Mouse (Mus musculus): ENCODE results near the gene Haao.
"Not testable (repeated sequence)": the region's sequence is repeated elsewhere in the genome, so short reads cannot be mapped to it uniquely, and the experiment has no call there.

The Haao gene

GRCm38 (mm10) chr17:83862134-83862881 lies 14.5 kb upstream of the Haao start:
- DNase-seq: peak; percentile 54 to 66

- peak; percentile 90 to 91 for DNase-seq
Measured at GRCm38 (mm10) chr17:83861444-83862133, 13.8 kb upstream of the Haao start.

- DNase-seq: not testable (repeated sequence)
Measured at GRCm38 (mm10) chr17:83860968-83861367, 13.2 kb upstream of the Haao start.

- DNase-seq: no peak
Measured at GRCm38 (mm10) chr17:83860224-83860623, 12.5 kb upstream of the Haao start.

GRCm38 (mm10) chr17:83859639-83860038 lies 11.9 kb upstream of the Haao start:
- DNase-seq: no peak

- DNase-seq: no peak
Measured at GRCm38 (mm10) chr17:83858413-83858812, 10.7 kb upstream of the Haao start.

- DNase-seq: no peak
Measured at GRCm38 (mm10) chr17:83854284-83854918, 6.6 kb upstream of the Haao start.

GRCm38 (mm10) chr17:83853831-83854230 lies 6.1 kb upstream of the Haao start:
- DNase-seq: no peak

- no peak for DNase-seq
Measured at GRCm38 (mm10) chr17:83850864-83851263, 3.1 kb upstream of the Haao start.

- peak; percentile 40 to 61 for DNase-seq
Measured at GRCm38 (mm10) chr17:83850458-83850857, 2.7 kb upstream of the Haao start.

GRCm38 (mm10) chr17:83849717-83850116 lies 2.0 kb upstream of the Haao start:
- no peak for DNase-seq

- DNase-seq: no peak
Measured at GRCm38 (mm10) chr17:83849081-83849675, 1.4 kb upstream of the Haao start.

- DNase-seq: no peak
Measured at GRCm38 (mm10) chr17:83848482-83848881, 719 bp upstream of the Haao start.

GRCm38 (mm10) chr17:83847100-83847499 lies 663 bp downstream of the Haao start:
- DNase-seq: no peak

GRCm38 (mm10) chr17:83846301-83847021 lies 1.3 kb downstream of the Haao start:
- DNase-seq: no peak

GRCm38 (mm10) chr17:83845538-83845937 lies 2.2 kb downstream of the Haao start:
- no peak for DNase-seq

GRCm38 (mm10) chr17:83843780-83844179 lies 4.0 kb downstream of the Haao start:
- no peak for DNase-seq

- DNase-seq: no peak
Measured at GRCm38 (mm10) chr17:83841011-83841410, 6.8 kb downstream of the Haao start.

GRCm38 (mm10) chr17:83839132-83839531 lies 8.6 kb downstream of the Haao start:
- DNase-seq: no peak

GRCm38 (mm10) chr17:83837659-83838190 lies 10.0 kb downstream of the Haao start:
- DNase-seq: no peak

- DNase-seq: no peak
Measured at GRCm38 (mm10) chr17:83836048-83836447, 11.7 kb downstream of the Haao start.

- no peak for DNase-seq
Measured at GRCm38 (mm10) chr17:83834120-83834519, 13.6 kb downstream of the Haao start.

Data from thymus, adult 18-20 months (tissue).